Mouse (Mus musculus) ES-E14 (cell line): ENCODE data around the gene Plce1. TPM values are rescaled to one million over a fixed set of nuclear protein-coding genes. Genes with fewer than 3 reads are reported as not detected.

Experiments
- DNase-seq: peaks from one replicate; pipeline ENCODE4 v3.0.0-alpha.2; 2013; ENCODE audit warnings: low read depth, low spot score
- H3K27ac ChIP-seq: 2 replicates; pipeline ENCODE4 v1.5.1; 2012; ENCODE audit warnings: low read depth, mild to moderate bottlenecking, low read length, moderate library complexity, mixed read lengths; ENCODE audit not compliant: poor library complexity, insufficient read depth, severe bottlenecking
- H3K36me3 ChIP-seq: 2 replicates; pipeline ENCODE4 v1.6.1; 2012; ENCODE audit warnings: mild to moderate bottlenecking, low read length, moderate library complexity, mixed read lengths; ENCODE audit not compliant: control insufficient read depth, poor library complexity, insufficient read depth, severe bottlenecking
- H3K4me1 ChIP-seq, 2 experiments: fragments of 150-350 bp in 1 of 2; sonication (generic) in 1 of 2; 2 replicates each; pipeline ENCODE4 v1.6.1; 2012; ENCODE audit warnings: low read length in 2 of 2, mild to moderate bottlenecking in 1 of 2, mixed read lengths in 1 of 2; ENCODE audit not compliant: control insufficient read depth in 2 of 2, insufficient read depth in 2 of 2, poor library complexity in 1 of 2
- H3K4me3 ChIP-seq, 2 experiments: fragments of 150-350 bp in 1 of 2; sonication (generic) in 1 of 2; 2 replicates each; pipeline ENCODE4 v1.5.1; 2012; ENCODE audit warnings: low read length in 2 of 2, low read depth in 1 of 2, mild to moderate bottlenecking in 1 of 2, mixed read lengths in 1 of 2; ENCODE audit not compliant: insufficient read depth in 1 of 2, poor library complexity in 1 of 2, severe bottlenecking in 1 of 2
- H3K9ac ChIP-seq: 2 replicates; pipeline ENCODE4 v1.6.1; 2012; ENCODE audit warnings: low read depth, mild to moderate bottlenecking, low read length, mixed read lengths; ENCODE audit not compliant: poor library complexity, insufficient read depth, severe bottlenecking
- H3K9me3 ChIP-seq: fragments of 150-350 bp; sonication (generic); 2 replicates; pipeline ENCODE4 v1.6.1; 2012; ENCODE audit warnings: low read depth, mild to moderate bottlenecking, low read length; ENCODE audit not compliant: control insufficient read depth, insufficient read depth
- CHD2 ChIP-seq: IDR thresholded peaks from 2 replicates; pipeline ENCODE4 v1.6.1; 2014; ENCODE audit warnings: mild to moderate bottlenecking, low read depth, low read length, inconsistent platforms
- HCFC1 ChIP-seq: IDR thresholded peaks from 2 replicates; pipeline ENCODE4 v1.6.1; 2012; ENCODE audit warnings: low read length, inconsistent platforms, borderline replicate concordance; ENCODE audit not compliant: insufficient read depth
- MAFK ChIP-seq: IDR thresholded peaks from 2 replicates; pipeline ENCODE4 v1.6.1; 2014; ENCODE audit warnings: mild to moderate bottlenecking, low read depth, low read length, inconsistent platforms; ENCODE audit not compliant: insufficient read depth
- ZC3H11A ChIP-seq: IDR thresholded peaks from 2 replicates; pipeline ENCODE4 v1.6.1; 2012; ENCODE audit warnings: low read depth, mild to moderate bottlenecking, inconsistent platforms, low read length, borderline replicate concordance
- ZNF384 ChIP-seq: IDR thresholded peaks from 2 replicates; pipeline ENCODE4 v1.6.1; 2012; ENCODE audit warnings: low read depth, low read length, inconsistent platforms
- in situ Hi-C, 2 experiments: fragments of 600-800 bp; cut with MboI; formaldehyde crosslinking; loops; one replicate each; pipeline ENCODE4 v1.15.1; 2025; ENCODE audit warnings: low sequenced_read_pairs in 2 of 2, inconsistent platforms in 1 of 2; ENCODE audit not compliant: unreplicated experiment in 2 of 2
- total RNA-seq: library from RNA; depleted of rRNA; stranded (reverse); fragments of 300-350 nt; gene quantifications from 2 replicates; pipeline ENCODE4 v1.2.3, GENCODE M21; 2012

The Plce1 gene
- total RNA-seq, 1 experiment: 2.2 TPM

GRCm38 (mm10) chr19:38435221-38435620, 45.7 kb upstream of the Plce1 start:
- no peak overlapping the region for H3K4me3 ChIP-seq
- H3K27ac ChIP-seq: no peak overlapping the region
- no peak for TF ChIP-seq ZNF384
- no peak for TF ChIP-seq HCFC1
- no peak for TF ChIP-seq CHD2
- TF ChIP-seq ZC3H11A: no peak
- TF ChIP-seq MAFK: no peak
- in situ Hi-C loops: loop anchor here in 1 of 2 experiments (25.0 kb wide), 1 partner anchor 327 kb away; no protein-coding TSS in a partner anchor
- H3K36me3 ChIP-seq: no peaks in the 10 kb centered on the region
- no peaks in the 10 kb centered on the region for H3K9me3 ChIP-seq
- no peak overlapping the region for H3K9ac ChIP-seq
- no peak for DNase-seq
- H3K4me1 ChIP-seq: peaks cover 0 to 3% of the 10 kb centered on the region in 2 experiments; a peak in 1 of 4 replicates

- H3K9me3 ChIP-seq: no peaks in the 10 kb centered on the region
- no peak for TF ChIP-seq ZNF384
- TF ChIP-seq ZC3H11A: no peak
- TF ChIP-seq CHD2: no peak
- no peak for TF ChIP-seq HCFC1
- no peak for TF ChIP-seq MAFK
- no peaks in the 10 kb centered on the region for H3K36me3 ChIP-seq
- no peak for DNase-seq
- no peak overlapping the region for H3K27ac ChIP-seq
- in situ Hi-C loops: loop anchor here in 1 of 2 experiments (25.0 kb wide), 1 partner anchor 320 kb away; no protein-coding TSS in a partner anchor
- no peak overlapping the region for H3K4me3 ChIP-seq
- 0 out of 4 replicates have a peak, but pooled peaks cover 0 to 2% of the 10 kb centered on the region in 2 experiments for H3K4me1 ChIP-seq
- H3K9ac ChIP-seq: no peak overlapping the region; the same call in 1 of the 2 replicates
Measured at GRCm38 (mm10) chr19:38441860-38442259, 39.0 kb upstream of the Plce1 start.

GRCm38 (mm10) chr19:38445758-38446157, 35.2 kb upstream of the Plce1 start:
- no peaks in the 10 kb centered on the region for H3K36me3 ChIP-seq
- H3K9me3 ChIP-seq: no peaks in the 10 kb centered on the region
- no peak overlapping the region for H3K27ac ChIP-seq
- TF ChIP-seq MAFK (peak; percentile 96), ZC3H11A (no peak)
- no peak overlapping the region for H3K4me3 ChIP-seq
- no peak overlapping the region for H3K9ac ChIP-seq
- 0 out of 4 replicates have a peak, but pooled peaks cover 0 to 2% of the 10 kb centered on the region in 2 experiments for H3K4me1 ChIP-seq
- no peak for DNase-seq
- in situ Hi-C loops: loop anchor here in 1 of 2 experiments (25.0 kb wide), 1 partner anchor 317 kb away; no protein-coding TSS in a partner anchor

GRCm38 (mm10) chr19:38455228-38455627, 25.7 kb upstream of the Plce1 start:
- TF ChIP-seq ZNF384 (no peak), ZC3H11A (no peak), MAFK (no peak), HCFC1 (no peak), CHD2 (no peak)
- Histone ChIP-seq H3K36me3 (no peaks in the 10 kb centered on the region), H3K27ac (no peak overlapping the region), H3K4me1 (no peaks in the 10 kb centered on the region), H3K4me3 (no peak overlapping the region), H3K9ac (no peak overlapping the region), H3K9me3 (no peaks in the 10 kb centered on the region)
- in situ Hi-C loops: no loop called here
- DNase-seq: no peak

GRCm38 (mm10) chr19:38458996-38459395, 21.9 kb upstream of the Plce1 start:
- Histone ChIP-seq H3K36me3 (no peaks in the 10 kb centered on the region), H3K9ac (no peak overlapping the region), H3K27ac (no peak overlapping the region), H3K4me3 (no peak overlapping the region), H3K9me3 (no peaks in the 10 kb centered on the region), H3K4me1 (no peaks in the 10 kb centered on the region)
- no peak for DNase-seq
- TF ChIP-seq ZNF384: no peak
- TF ChIP-seq MAFK: no peak
- 0 out of 2 replicates have a peak, but pooled peaks have one; percentile 22 for TF ChIP-seq ZC3H11A
- TF ChIP-seq HCFC1: no peak
- in situ Hi-C loops: no loop called here
